Mouse (Mus musculus): Measurements from ENCODE around the gene Itgb2.

Itgb2 gene

DNA sequence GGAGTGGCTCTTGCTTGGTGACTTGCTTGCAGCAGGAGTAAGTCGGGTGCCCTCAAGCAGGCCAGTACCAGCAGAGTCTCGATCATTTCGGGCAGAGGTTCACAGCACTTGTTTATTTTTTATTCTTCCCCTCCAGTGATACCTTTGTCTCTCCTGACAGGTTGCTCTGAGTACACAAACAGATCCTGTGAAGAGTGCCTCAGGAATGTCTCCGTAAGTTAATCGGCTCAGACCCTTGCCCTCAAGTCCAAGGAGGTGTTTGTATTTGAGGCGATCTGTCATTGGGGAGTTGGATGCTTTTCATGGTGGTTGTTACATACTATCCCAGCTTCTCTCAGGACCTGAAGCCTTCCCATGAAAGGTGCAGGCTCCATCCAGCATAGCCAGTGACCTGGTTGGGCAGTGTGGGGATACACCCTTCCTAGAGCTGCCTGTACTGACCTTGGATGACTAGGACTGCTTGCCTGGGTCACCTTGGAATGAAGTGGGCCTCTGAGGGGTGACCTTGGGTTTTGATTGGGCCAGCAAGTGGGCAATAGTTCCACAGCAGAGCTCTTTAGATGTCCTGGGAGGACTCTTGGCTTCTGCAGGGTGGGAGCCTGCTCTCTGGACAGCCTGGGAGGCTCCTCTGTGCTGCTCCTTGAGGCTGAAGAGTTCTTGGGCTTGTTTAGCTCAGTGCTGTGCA, 57.2 kb downstream of the Itgb2 start:
- DNase-seq (ENCODE audit: low spot score in 2 of 2), result no peak

- DNase-seq (ENCODE audit: low spot score in 2 of 2), result no peak
Observed at GRCm38 (mm10) chr10:77588036-77588435, 58.0 kb downstream of the Itgb2 start.

DNA sequence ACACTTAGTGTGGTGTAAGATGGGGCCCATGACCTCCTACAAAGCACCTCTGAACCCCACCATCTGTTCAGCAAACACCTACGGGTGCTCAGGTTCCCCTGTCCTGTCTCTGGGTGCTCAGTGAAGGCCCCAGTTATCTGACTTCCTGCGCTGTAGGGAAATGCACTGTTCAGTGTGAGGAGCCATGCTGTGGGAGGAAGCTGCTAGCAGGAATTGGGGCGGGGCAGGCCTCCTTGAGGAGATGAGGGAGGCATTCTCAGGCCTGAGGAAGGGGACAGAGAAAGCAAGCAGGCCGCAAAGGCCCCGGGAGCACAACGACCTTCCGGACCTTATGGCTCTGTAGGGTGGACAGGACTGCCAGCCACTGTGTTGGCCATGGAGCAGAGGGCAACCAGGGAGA, 59.1 kb downstream of the Itgb2 start:
- DNase-seq (ENCODE audit: low spot score in 2 of 2), result no peak

DNA sequence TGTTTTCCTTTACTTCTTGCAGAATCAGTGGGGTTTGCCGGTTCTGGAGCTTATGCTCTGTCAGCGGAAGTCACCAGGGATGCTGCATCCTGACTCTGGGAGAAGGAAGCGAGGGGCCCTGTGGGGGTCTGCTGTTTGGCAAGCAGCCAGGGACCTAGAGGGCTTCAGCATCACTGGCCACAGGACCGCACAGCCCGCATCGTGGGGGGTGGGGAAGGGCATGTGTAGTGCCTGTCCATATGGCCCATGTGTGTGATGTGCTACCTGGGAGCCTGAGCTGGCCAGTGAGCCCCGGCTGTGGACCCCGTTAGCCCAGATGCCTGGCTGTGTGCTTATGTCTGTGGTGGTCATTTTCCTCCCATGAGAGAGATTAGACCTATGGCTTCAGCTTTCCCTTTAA, 59.7 kb downstream of the Itgb2 start:
- DNase-seq (ENCODE audit: low spot score in 2 of 2), result no peak

- DNase-seq (ENCODE audit: low spot score in 2 of 2), result peak in 1 of 2 experiments; percentile 61
Observed at GRCm38 (mm10) chr10:77590812-77591211, 60.8 kb downstream of the Itgb2 start.

- peak; percentile 67 to 78 for DNase-seq (ENCODE audit: low spot score in 2 of 2)
Observed at GRCm38 (mm10) chr10:77591546-77591945, 61.5 kb downstream of the Itgb2 start.

DNA sequence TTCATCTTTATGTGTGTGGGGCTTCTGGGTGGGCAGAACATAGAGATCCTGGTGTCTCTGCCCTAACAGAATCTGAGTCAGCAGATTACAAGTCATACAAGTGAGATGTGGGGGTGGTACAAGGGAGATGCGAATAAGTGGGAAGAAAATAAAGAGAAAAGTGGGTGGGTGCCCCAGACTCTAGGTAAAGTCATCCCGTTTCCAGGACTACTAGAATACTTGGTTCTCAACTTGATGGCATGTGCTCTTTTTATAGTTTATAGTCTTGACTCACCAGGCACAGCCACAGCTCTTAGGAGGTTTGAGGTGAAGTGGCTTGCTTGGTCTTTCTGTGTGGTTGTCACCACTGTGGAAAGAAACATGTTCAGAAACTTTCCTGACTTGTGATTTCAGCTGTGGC, 66.0 kb downstream of the Itgb2 start:
- peak in 1 of 2 experiments; percentile 24 for DNase-seq (ENCODE audit: low spot score in 2 of 2)

- no peak for DNase-seq (ENCODE audit: low spot score in 2 of 2)
Observed at GRCm38 (mm10) chr10:77603021-77603420, 73.0 kb downstream of the Itgb2 start.

DNA sequence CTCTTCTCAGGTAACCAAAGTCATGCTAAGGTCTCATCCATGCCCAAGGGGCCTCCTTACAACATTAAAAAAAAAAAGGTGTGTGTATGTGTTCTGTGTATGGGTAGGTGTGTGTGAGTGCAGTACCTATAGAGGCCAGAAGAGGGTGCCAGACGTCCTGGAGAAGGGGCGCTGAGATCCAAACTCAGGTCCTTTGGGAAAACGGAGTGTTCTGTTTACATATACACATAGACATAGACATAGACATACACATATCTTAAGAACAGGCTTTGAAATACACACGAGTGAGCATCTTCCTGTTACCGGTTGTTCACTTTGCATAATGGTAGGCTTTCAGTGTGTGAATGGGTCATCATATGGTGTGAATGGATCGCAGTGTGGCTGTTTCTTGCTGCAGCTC, 74.1 kb downstream of the Itgb2 start:
- DNase-seq (ENCODE audit: low spot score in 2 of 2), result no peak

GRCm38 (mm10) chr10:77604958-77605357, 74.9 kb downstream of the Itgb2 start:
- no peak for DNase-seq (ENCODE audit: low spot score in 2 of 2)

DNA sequence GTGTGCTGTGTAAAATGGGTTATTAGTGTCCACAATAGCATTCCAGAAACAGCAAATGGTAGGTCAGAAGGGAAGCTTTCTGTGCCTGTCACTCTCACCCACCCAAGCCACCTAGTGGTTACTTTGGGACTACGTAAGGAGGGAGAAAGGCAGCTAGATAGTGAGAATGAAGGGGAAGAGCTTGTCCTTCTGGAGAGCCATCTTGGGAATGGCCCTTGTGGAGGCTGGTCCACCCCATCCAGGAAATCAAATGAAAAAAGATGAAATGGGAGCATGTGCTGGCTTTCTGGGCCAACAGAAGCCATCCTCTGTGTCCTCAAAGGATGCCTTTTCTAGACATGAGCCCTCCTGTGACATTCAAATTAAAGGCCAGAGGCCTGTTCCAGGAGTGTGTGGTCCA, 75.3 kb downstream of the Itgb2 start:
- no peak for DNase-seq (ENCODE audit: low spot score in 2 of 2)

DNA sequence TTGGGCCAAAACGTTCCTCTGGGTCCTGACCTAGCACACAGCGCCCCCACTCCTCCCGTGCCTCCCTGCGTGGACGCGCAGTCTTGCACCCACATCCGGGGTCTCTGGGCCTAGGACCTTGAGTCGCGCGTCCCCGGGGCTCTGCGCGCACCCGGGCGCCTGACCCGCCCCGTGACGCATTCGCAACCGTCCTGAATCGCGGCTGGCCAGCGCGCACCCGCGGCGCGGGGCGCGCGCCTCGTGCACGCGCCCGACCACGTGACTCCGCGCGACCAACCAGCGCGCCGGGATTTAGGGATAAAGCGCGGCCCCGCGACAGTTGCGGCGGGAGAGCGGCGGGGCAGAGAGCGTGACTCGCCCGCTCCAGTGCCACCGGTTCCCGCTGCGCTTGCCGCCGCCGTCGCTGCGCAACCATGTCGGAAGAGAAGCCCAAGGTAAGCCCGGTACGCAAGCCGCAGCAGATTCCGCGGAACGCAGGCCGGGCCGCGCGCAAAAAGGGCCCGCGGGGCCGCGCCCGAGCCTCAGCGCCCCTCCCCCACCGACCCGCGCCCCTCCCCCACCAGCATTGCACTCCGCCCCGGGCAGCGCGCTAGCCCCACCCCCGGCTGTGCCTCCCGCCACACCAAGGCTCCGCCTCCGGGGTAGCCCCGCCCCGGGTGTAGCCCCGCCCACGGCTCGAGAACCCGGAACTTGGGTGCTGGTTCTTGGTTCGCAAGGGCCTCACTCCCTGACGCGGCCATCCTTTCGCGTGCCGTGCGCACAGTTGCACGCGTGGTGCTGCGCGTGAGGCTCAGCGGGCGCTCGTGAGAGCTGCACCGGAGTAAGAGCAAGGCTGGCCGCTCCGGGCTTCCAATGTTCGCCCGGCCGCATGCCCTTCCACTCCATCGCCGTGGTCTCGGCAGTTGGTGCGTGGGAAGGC, 76.1 kb downstream of the Itgb2 start, which contains the start of the genes Sumo3 and Gm49325:
Gene Sumo3, plus strand, starts transcription at position 190 of the 919 bp plus-strand sequence.
Gene Gm49325, plus strand, starts transcription at position 290 of the 919 bp plus-strand sequence.
- peak; percentile 94 for DNase-seq (ENCODE audit: low spot score in 2 of 2)

DNA sequence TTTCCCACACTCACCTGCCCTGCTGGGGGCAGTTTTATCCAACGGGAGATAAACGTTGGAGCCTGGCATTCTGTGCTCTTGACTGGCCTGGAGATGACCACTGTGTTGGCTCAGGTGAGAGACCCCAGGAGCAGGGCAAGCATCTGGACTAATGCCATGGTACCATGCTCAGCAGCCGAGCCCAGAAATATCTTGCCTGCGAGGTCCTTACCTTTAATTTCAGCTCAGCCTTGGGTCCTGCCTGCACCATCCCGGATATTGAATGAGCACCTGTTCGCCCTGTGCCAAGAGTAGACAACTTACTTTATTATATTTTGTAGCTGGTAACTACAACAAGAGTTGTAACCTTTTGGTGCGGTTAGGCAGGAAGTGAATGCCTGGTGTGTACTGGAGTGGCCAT, 76.8 kb downstream of the Itgb2 start:
- no peak for DNase-seq (ENCODE audit: low spot score in 2 of 2)

GRCm38 (mm10) chr10:77607441-77607840, 77.4 kb downstream of the Itgb2 start:
- no peak for DNase-seq (ENCODE audit: low spot score in 2 of 2)

DNA sequence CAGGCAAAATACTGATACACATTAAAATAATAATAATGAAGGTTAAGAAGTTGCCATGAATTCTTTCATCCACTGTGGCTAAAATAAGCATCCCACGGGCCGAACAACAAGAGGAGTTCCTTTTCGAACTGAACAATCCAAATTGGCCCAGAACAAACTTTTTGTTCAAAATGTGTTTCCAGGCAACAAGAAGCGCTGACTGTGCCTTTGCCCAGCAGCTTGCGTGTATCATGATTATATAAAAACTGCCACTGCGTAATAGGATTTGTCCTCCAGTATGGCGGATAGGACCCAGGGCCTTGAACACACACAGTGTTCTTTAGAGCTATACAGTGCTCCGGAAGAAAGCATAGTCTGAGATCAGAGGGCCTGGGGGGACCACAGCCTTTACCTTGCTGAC, 78.5 kb downstream of the Itgb2 start:
- no peak for DNase-seq (ENCODE audit: low spot score in 2 of 2)

GRCm38 (mm10) chr10:77610221-77610961, 80.3 kb downstream of the Itgb2 start:
- peak; percentile 54 to 58 for DNase-seq (ENCODE audit: low spot score in 2 of 2)

- DNase-seq (ENCODE audit: low spot score in 2 of 2), result no peak
Observed at GRCm38 (mm10) chr10:77613409-77613808, 83.4 kb downstream of the Itgb2 start.
